Mouse (Mus musculus): ENCODE data around the gene Rab7b.

DNA sequence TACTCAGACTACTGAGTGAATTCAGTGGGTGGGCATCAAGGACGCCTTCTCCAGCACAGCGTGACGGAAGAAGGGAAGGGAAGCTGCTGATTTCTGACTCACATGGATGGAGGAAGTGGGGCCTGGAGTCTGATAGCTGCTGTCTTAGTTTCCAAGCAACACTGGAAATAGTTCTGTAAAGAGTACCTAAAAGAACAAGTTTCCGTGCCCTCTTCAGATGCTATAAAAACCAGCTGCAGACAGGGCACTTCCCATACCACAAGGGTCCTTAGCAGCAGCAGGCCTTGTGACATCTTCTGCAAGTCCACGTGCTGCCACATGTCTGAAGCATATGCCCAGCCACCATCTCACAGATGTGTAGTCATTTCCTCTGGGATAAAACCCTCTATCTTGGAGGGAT is 8.9 kb upstream of the Rab7b start:
- TF ChIP-seq CTCF (IDR thresholded peaks at IDR 0.05; ENCODE audit: borderline replicate concordance, insufficient read depth, low read depth, low read length) (no peak), POLR2A (IDR thresholded peaks at IDR 0.05; ENCODE audit: borderline replicate concordance, insufficient read depth, low read length) (no peak)
